Mouse (Mus musculus): ENCODE data around the gene Tdrd3. TPM values are rescaled to one million over a fixed set of nuclear protein-coding genes. Genes with fewer than 3 reads are reported as not detected.

The Tdrd3 gene
- polyA plus RNA-seq, 1 experiment from 2014 or later = 46.8 TPM

DNA sequence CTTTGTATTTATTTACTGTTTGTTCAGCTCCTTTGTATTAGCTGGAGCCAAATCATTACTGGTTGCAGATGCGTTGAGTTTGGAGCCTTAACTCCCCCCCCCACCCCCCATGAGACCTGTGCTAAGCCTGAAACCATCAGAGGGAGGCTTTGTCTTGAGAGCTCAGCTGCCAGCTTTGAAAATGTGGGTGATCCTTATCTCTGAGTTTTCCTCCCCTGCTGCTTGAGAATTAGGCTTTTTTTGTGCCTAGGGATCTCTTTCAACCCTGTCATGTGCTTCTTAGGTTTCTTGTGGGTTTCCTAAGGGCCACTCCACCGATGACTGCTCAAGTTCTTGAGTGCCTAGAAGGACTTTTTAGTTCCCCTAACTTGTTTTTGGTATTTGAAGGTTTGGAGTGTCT, 23.3 kb downstream of the Tdrd3 start:
- ATAC-seq (ENCODE audit: low read depth) = no peak
- no peak overlapping the region for H3K4me2 ChIP-seq (ENCODE audit: low read depth, low read length)
- no peak overlapping the region for H3K4me3 ChIP-seq (ENCODE audit: low read depth, low read length)
- H3K27me3 ChIP-seq (ENCODE audit: control insufficient read depth, insufficient read depth, low read length) = no peaks in the 10 kb centered on the region
- no peak overlapping the region for H3K27ac ChIP-seq (ENCODE audit: low read depth, low read length)
- no peaks in the 10 kb centered on the region for H3K36me3 ChIP-seq (ENCODE audit: control insufficient read depth, insufficient read depth, low read length)
- H3K9ac ChIP-seq (replicated peaks; ENCODE audit: low read depth, low read length) = no peak overlapping the region
- WGBS = 19% methylated on average over 2 of the region's 2 CpGs
- no peaks in the 10 kb centered on the region for H3K9me3 ChIP-seq (ENCODE audit: control insufficient read depth, low read length)
- H3K4me1 ChIP-seq (ENCODE audit: control insufficient read depth, insufficient read depth, low read length) = no peaks in the 10 kb centered on the region

- Histone ChIP-seq H3K4me3 (ENCODE audit: low read depth, low read length) (no peak overlapping the region), H3K36me3 (ENCODE audit: control insufficient read depth, insufficient read depth, low read length) (no peaks in the 10 kb centered on the region), H3K9ac (replicated peaks; ENCODE audit: low read depth, low read length) (no peak overlapping the region), H3K9me3 (ENCODE audit: control insufficient read depth, low read length) (no peaks in the 10 kb centered on the region), H3K4me1 (ENCODE audit: control insufficient read depth, insufficient read depth, low read length) (no peaks in the 10 kb centered on the region), H3K27me3 (ENCODE audit: control insufficient read depth, insufficient read depth, low read length) (no peaks in the 10 kb centered on the region), H3K4me2 (ENCODE audit: low read depth, low read length) (no peak overlapping the region), H3K27ac (ENCODE audit: low read depth, low read length) (no peak overlapping the region)
- no peak for ATAC-seq (ENCODE audit: low read depth)
- 90% methylated on average over 8 of the region's 8 CpGs for WGBS
These were observed 30.0 kb downstream of the Tdrd3 start for GRCm38 (mm10) chr14:87446331-87446913.

- Histone ChIP-seq H3K4me1 (ENCODE audit: control insufficient read depth, insufficient read depth, low read length) (no peaks in the 10 kb centered on the region), H3K27ac (ENCODE audit: low read depth, low read length) (peak overlapping the region; percentile 50; the same call in 1 of the 2 replicates), H3K4me3 (ENCODE audit: low read depth, low read length) (no peak overlapping the region), H3K4me2 (ENCODE audit: low read depth, low read length) (peak overlapping the region; percentile 26; the same call in 1 of the 2 replicates), H3K9me3 (ENCODE audit: control insufficient read depth, low read length) (no peaks in the 10 kb centered on the region), H3K27me3 (ENCODE audit: control insufficient read depth, insufficient read depth, low read length) (no peaks in the 10 kb centered on the region), H3K36me3 (ENCODE audit: control insufficient read depth, insufficient read depth, low read length) (no peaks in the 10 kb centered on the region), H3K9ac (replicated peaks; ENCODE audit: low read depth, low read length) (0 out of 2 replicates have a peak overlapping the region, but pooled peaks have one; percentile 12)
- ATAC-seq (ENCODE audit: low read depth) = peak; percentile 89
- 8% methylated on average over 7 of the region's 7 CpGs for WGBS
These were observed 35.4 kb downstream of the Tdrd3 start for GRCm38 (mm10) chr14:87451645-87452443.

GRCm38 (mm10) chr14:87455630-87456175, 39.3 kb downstream of the Tdrd3 start:
- Histone ChIP-seq H3K4me1 (ENCODE audit: control insufficient read depth, insufficient read depth, low read length) (no peaks in the 10 kb centered on the region), H3K27ac (ENCODE audit: low read depth, low read length) (no peak overlapping the region), H3K27me3 (ENCODE audit: control insufficient read depth, insufficient read depth, low read length) (no peaks in the 10 kb centered on the region), H3K4me3 (ENCODE audit: low read depth, low read length) (no peak overlapping the region), H3K9me3 (ENCODE audit: control insufficient read depth, low read length) (no peaks in the 10 kb centered on the region), H3K36me3 (ENCODE audit: control insufficient read depth, insufficient read depth, low read length) (no peaks in the 10 kb centered on the region), H3K4me2 (ENCODE audit: low read depth, low read length) (no peak overlapping the region), H3K9ac (replicated peaks; ENCODE audit: low read depth, low read length) (no peak overlapping the region)
- 82% methylated on average over 5 of the region's 5 CpGs for WGBS
- no peak for ATAC-seq (ENCODE audit: low read depth)

DNA sequence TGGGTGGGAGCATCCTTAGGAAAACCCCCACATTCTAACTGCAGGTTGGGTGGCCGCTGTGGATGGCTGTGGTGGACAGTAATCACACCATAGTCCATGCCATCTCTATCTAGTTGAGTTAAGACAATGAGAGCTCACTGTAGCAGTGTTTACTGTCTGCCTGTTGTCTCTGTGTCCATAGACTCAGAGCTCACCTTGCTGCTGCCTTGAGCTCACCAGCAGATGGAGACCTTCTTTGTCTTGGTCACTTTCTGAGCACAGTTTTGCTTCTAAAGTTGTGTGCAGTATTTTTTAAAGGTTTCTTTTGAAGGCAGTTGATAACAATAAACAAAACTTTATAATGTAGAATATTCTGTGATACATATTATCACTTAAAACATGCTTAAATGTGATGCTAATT, 43.3 kb downstream of the Tdrd3 start:
- H3K27ac ChIP-seq (ENCODE audit: low read depth, low read length) = no peak overlapping the region
- no peak for ATAC-seq (ENCODE audit: low read depth)
- WGBS = 85% methylated on average over 1 of the region's 1 CpGs

GRCm38 (mm10) chr14:87461543-87461942, 45.1 kb downstream of the Tdrd3 start:
- Histone ChIP-seq H3K27me3 (ENCODE audit: control insufficient read depth, insufficient read depth, low read length) (no peaks in the 10 kb centered on the region), H3K4me1 (ENCODE audit: control insufficient read depth, insufficient read depth, low read length) (no peaks in the 10 kb centered on the region), H3K4me3 (ENCODE audit: low read depth, low read length) (no peak overlapping the region), H3K9me3 (ENCODE audit: control insufficient read depth, low read length) (no peaks in the 10 kb centered on the region), H3K9ac (replicated peaks; ENCODE audit: low read depth, low read length) (no peak overlapping the region), H3K36me3 (ENCODE audit: control insufficient read depth, insufficient read depth, low read length) (no peaks in the 10 kb centered on the region), H3K4me2 (ENCODE audit: low read depth, low read length) (no peak overlapping the region), H3K27ac (ENCODE audit: low read depth, low read length) (no peak overlapping the region)
- no peak for ATAC-seq (ENCODE audit: low read depth)
- 79% methylated on average over 12 of the region's 12 CpGs for WGBS

More for the DNA sequence above, 43.3 kb downstream of the Tdrd3 start:
- Histone ChIP-seq H3K4me3 (ENCODE audit: low read depth, low read length) (no peak overlapping the region), H3K4me2 (ENCODE audit: low read depth, low read length) (no peak overlapping the region), H3K27me3 (ENCODE audit: control insufficient read depth, insufficient read depth, low read length) (no peaks in the 10 kb centered on the region), H3K4me1 (ENCODE audit: control insufficient read depth, insufficient read depth, low read length) (no peaks in the 10 kb centered on the region), H3K36me3 (ENCODE audit: control insufficient read depth, insufficient read depth, low read length) (no peaks in the 10 kb centered on the region), H3K9me3 (ENCODE audit: control insufficient read depth, low read length) (no peaks in the 10 kb centered on the region), H3K9ac (replicated peaks; ENCODE audit: low read depth, low read length) (no peak overlapping the region)

- Histone ChIP-seq H3K9ac (replicated peaks; ENCODE audit: low read depth, low read length) (no peak overlapping the region), H3K36me3 (ENCODE audit: control insufficient read depth, insufficient read depth, low read length) (no peaks in the 10 kb centered on the region), H3K4me2 (ENCODE audit: low read depth, low read length) (no peak overlapping the region), H3K9me3 (ENCODE audit: control insufficient read depth, low read length) (no peaks in the 10 kb centered on the region), H3K4me3 (ENCODE audit: low read depth, low read length) (no peak overlapping the region), H3K27me3 (ENCODE audit: control insufficient read depth, insufficient read depth, low read length) (no peaks in the 10 kb centered on the region), H3K4me1 (ENCODE audit: control insufficient read depth, insufficient read depth, low read length) (no peaks in the 10 kb centered on the region), H3K27ac (ENCODE audit: low read depth, low read length) (no peak overlapping the region)
- WGBS = 12% methylated on average over 11 of the region's 11 CpGs
- peak; percentile 64; the same call in 1 of the 2 replicates for ATAC-seq (ENCODE audit: low read depth)
These were observed 47.7 kb downstream of the Tdrd3 start for GRCm38 (mm10) chr14:87463963-87464654.

DNA sequence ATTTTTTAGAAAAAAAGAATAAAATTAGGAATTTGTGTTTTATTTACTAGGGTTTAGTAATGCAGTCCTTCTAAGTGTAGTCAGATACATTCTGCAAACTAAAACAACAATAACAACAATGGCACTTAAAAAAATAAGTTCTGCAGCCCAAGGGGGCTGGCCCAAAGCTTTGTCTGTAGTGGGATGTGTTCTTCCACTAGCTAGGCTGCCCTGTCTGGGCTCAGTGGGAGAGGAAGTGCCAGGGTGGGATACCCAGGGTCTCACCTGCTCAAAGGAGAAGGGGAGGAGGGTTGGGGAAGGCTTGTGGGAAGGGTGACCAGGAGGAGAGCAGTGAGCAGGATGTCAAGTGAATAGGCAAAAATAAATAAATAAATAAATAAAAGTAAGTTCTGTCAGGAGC, 48.2 kb downstream of the Tdrd3 start:
- ATAC-seq (ENCODE audit: low read depth) = 0 out of 2 replicates have a peak, but pooled peaks have one; percentile 53
- H3K4me3 ChIP-seq (ENCODE audit: low read depth, low read length) = no peak overlapping the region
- no peaks in the 10 kb centered on the region for H3K9me3 ChIP-seq (ENCODE audit: control insufficient read depth, low read length)
- no peaks in the 10 kb centered on the region for H3K36me3 ChIP-seq (ENCODE audit: control insufficient read depth, insufficient read depth, low read length)
- H3K27me3 ChIP-seq (ENCODE audit: control insufficient read depth, insufficient read depth, low read length) = no peaks in the 10 kb centered on the region
- no peak overlapping the region for H3K4me2 ChIP-seq (ENCODE audit: low read depth, low read length)
- no peak overlapping the region for H3K9ac ChIP-seq (replicated peaks; ENCODE audit: low read depth, low read length)
- H3K27ac ChIP-seq (ENCODE audit: low read depth, low read length) = no peak overlapping the region
- H3K4me1 ChIP-seq (ENCODE audit: control insufficient read depth, insufficient read depth, low read length) = no peaks in the 10 kb centered on the region
